Mouse (Mus musculus) layer of hippocampus, postnatal 36 days (tissue): Measurements from ENCODE around the gene Ephb3. TPM values are rescaled to one million over a fixed set of nuclear protein-coding genes. Genes with fewer than 3 reads are reported as not detected.
A peak's percentile ranks its signal among the peaks of the same experiment; 100 is the strongest.

Source experiments
- DNase-seq, 2 experiments: peaks; one replicate each; pipeline ENCODE4 v3.0.0; 2022
- microRNA-seq, 2 experiments: library from miRNA; unstranded; fragments of <30 nt; microRNA quantifications; one replicate each; pipeline ENCODE4 v1.2.0; 2021
- total RNA-seq, 2 experiments: library from RNA; stranded (reverse); gene quantifications; 2 replicates each; pipeline ENCODE4 v1.2.3; 2021

The Ephb3 gene
- total RNA-seq, 2 experiments from 2014 or later, result 17.3 to 19.4 TPM

DNA sequence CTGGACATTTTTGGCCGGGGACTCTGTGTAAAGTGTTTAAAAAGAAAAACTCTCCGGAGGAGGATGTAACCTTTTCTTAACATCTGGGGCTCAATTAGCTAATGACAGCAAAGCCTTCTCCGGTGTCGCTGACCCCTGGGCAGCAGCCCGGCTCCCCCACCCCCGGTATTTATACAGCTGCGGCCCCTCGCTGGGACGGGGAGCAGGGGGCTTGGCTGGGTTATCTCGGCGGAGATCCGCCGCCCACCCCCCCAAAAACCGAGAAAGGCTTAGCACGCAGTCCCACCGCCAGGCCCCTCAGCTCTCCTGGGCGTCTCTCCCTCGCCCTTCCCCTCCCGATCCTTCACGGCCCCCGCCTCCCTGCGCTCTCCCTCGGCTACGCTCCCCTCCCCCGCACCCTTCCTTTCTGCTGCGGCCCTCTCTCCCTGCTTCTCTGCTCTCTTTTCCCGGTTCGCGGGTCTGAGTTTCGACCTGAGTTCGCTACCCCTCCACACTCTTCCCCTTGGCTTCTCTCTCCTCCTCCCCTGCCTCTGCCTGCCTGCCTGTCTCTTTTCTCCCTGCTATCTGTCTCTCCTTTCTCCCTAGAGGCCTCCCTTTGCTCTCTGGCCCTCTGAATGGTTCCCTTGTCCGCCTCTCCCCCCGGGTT, 42.0 kb downstream of the Ephb3 start:
- no peak for DNase-seq

GRCm38 (mm10) chr16:21247037-21247432, 42.5 kb downstream of the Ephb3 start:
- DNase-seq, result no peak

GRCm38 (mm10) chr16:21247871-21248712, 43.5 kb downstream of the Ephb3 start:
- peak; percentile 30 to 54 for DNase-seq

GRCm38 (mm10) chr16:21248713-21249531, 44.4 kb downstream of the Ephb3 start:
- no peak for DNase-seq

- no peak for DNase-seq
Measured at GRCm38 (mm10) chr16:21252401-21252955, 47.9 kb downstream of the Ephb3 start.

DNA sequence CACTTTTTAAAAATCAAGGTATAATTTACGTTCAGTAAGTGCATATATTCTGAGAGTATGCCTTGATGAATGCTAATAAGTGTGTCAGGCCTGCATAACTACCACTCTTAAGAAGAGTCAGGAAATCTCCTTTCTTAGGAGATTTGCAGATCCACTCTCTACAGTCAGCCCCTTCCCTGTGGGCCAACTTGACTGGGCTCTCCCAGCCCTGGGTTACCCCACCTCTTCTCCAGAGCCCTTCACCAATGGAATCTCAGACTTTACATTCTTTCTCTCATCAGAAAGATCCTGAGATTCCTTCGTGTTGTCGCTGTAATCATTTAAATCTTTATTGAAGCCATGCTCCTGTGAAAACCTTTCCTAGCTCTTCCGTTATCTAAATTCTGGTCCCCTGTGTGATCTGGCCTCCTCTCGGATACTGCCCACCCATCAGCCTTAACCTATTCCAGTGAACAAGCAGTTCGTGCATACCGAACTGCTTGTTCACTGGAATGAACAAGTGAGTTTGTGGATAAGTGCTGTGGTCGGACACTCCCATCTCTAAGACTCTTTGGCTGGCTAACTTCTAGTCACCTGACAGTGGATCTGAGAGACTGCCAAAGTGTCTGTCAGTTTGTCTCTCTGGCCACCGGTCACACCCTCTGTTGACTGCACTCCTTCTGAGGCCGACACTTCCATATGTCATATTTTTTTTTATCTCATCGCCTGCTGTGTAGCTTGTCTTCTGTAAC, 51.2 kb downstream of the Ephb3 start:
- DNase-seq, result no peak

DNA sequence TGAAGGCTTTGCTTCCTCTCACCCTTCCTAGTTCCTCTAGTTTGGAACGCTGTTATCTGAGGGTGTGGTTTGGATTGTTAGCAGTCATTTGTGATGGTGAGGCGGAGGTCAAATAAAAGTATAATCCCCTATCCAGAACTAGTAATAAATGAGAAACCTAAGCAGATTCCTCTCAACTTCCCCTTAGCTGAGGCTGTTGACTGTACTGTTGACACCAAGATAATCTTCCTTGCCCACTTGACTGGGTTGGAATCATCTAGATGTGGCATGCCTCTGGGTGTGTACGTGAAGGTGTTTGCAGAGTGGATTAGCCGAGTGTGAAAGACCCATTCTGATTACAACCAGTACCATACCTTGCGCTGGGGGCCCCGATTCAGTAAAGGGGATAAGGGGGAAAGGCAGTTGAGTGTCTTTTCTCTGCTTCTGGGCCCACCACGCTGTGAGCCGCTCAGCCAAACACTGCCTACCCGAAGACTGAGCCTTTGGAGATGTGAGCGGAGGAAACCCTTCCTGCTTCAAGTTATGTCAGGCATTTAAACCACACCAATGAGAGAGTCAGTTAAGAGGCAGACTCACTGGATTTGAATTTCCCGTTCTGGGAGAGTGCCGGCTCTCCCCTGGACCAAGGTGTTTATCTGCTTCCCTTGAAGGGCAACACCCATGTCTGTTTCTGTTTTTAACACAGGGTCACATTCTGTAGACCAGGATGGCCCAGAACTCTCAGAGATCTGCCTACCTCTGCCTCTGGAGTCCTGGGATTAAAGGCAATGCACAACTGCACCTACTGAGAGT, 52.2 kb downstream of the Ephb3 start:
- DNase-seq, result no peak

- DNase-seq, result no peak
Measured at GRCm38 (mm10) chr16:21265417-21265816, 60.9 kb downstream of the Ephb3 start.

DNA sequence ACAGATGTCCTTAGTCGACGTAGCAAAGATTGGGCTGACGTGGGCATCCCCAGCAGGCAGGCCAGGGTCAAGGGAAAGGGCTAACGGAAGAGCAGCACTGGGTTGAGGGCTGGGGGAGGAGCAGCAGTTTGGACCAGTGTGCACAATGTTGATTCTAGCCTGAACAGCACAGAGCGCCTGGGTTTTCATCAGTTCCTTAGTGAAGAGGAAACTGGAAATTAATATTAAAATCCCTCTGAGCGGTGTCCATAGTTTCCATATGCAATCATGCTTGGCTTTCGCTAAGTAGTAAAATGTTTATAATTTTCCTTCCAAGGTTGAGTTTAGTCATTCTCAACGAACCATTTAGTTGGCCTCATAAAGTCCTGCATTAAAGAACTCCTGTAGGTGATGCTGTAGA, 65.2 kb downstream of the Ephb3 start:
- DNase-seq, result no peak

DNA sequence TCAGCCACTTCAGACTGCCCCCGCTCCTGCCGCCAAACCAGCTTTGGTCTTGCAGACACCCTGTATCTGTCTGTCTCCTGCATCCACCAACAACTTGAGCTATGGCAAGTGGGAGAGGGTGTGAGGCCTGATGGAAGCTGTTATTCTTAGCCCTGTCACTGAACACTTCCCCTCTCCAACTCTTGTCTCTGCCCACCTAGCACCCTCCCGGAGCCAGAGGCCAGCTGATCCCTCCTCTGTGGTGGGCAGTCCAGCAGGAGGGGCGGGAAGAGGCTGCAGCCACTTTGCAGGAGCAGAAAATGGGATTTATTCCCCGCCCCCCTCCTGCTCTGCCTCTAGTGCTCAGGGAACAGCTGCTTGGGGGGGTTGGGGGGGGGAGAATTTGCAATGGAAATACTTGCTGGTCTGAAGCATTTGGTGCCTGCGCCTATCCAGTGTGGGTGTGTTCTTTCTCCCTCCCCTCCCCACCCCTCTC, 67.3 kb downstream of the Ephb3 start:
- peak in 1 of 2 experiments; percentile 32 for DNase-seq

GRCm38 (mm10) chr16:21272748-21273147, 68.2 kb downstream of the Ephb3 start:
- no peak for DNase-seq

Small RNAs within 50 kb of the gene (microRNA-seq; reads per million reads assigned to microRNA genes)
- 0 reads per million in 2 experiments for gene Mir7680

Other genes with a start within 250 kb of the Ephb3 start
- 1 to 10 TPM; 1.1 to 1.2 TPM for gene Teddm3, start 50.8 kb upstream of the Ephb3 start, total RNA-seq
- gene Vps8, start 218.4 kb downstream of the Ephb3 start, total RNA-seq, result 10 to 100 TPM; 48.1 to 54.7 TPM